Mouse (Mus musculus): ENCODE measurements around the gene Hint2. TPM values are rescaled to one million over a fixed set of nuclear protein-coding genes. Genes with fewer than 3 reads are reported as not detected.

The Hint2 gene
- polyA plus RNA-seq, 1 experiment from 2014 or later: 150 TPM

- no peaks in the 10 kb centered on the region for H3K36me3 ChIP-seq (ENCODE audit: control insufficient read depth, insufficient read depth, low read length)
- ATAC-seq (ENCODE audit: low FRiP score, low TSS enrichment): no peak
- H3K27me3 ChIP-seq (ENCODE audit: control insufficient read depth, insufficient read depth, low read length): peaks cover 3% of the 10 kb centered on the region; the same call in 1 of the 2 replicates
- TF ChIP-seq EP300 (optimal IDR thresholded peaks at IDR 0.05) (no peak), CTCF (IDR thresholded peaks at IDR 0.05; ENCODE audit: low read depth) (no peak)
- H3K9me3 ChIP-seq (ENCODE audit: control insufficient read depth, low read length): no peaks in the 10 kb centered on the region
- peak; percentile 5 for DNase-seq (ENCODE audit: low spot score)
- peaks cover 8% of the 10 kb centered on the region; the same call in 1 of the 2 replicates for H3K4me1 ChIP-seq (replicated peaks; ENCODE audit: control insufficient read depth, insufficient read depth)
- no peak overlapping the region for H3K27ac ChIP-seq (replicated peaks)
- no peak overlapping the region for H3K4me3 ChIP-seq (ENCODE audit: low read depth, low read length)
- H3K9ac ChIP-seq (ENCODE audit: low read length): no peak overlapping the region
- 85% methylated on average over 7 of the region's 7 CpGs for WGBS
- no peak overlapping the region for H3K4me2 ChIP-seq (replicated peaks; ENCODE audit: low read depth)
Observed at GRCm38 (mm10) chr4:43634621-43635374, 21.5 kb downstream of the Hint2 start.

- ATAC-seq (ENCODE audit: low FRiP score, low TSS enrichment) (no peak), DNase-seq (ENCODE audit: low spot score) (peak; percentile 5)
- Histone ChIP-seq H3K9me3 (ENCODE audit: control insufficient read depth, low read length) (no peaks in the 10 kb centered on the region), H3K4me1 (replicated peaks; ENCODE audit: control insufficient read depth, insufficient read depth) (peaks cover 8% of the 10 kb centered on the region; the same call in 1 of the 2 replicates), H3K4me2 (replicated peaks; ENCODE audit: low read depth) (no peak overlapping the region), H3K36me3 (ENCODE audit: control insufficient read depth, insufficient read depth, low read length) (no peaks in the 10 kb centered on the region), H3K27ac (replicated peaks) (no peak overlapping the region), H3K27me3 (ENCODE audit: control insufficient read depth, insufficient read depth, low read length) (peaks cover 3% of the 10 kb centered on the region; the same call in 1 of the 2 replicates), H3K9ac (ENCODE audit: low read length) (no peak overlapping the region), H3K4me3 (ENCODE audit: low read depth, low read length) (no peak overlapping the region)
- WGBS: 86% methylated on average over 2 of the region's 2 CpGs
- no peak for TF ChIP-seq CTCF (IDR thresholded peaks at IDR 0.05; ENCODE audit: low read depth)
- TF ChIP-seq EP300 (optimal IDR thresholded peaks at IDR 0.05): no peak
Observed at GRCm38 (mm10) chr4:43633736-43634135, 22.5 kb downstream of the Hint2 start.

- no peak overlapping the region for H3K4me3 ChIP-seq (ENCODE audit: low read depth, low read length)
- H3K9ac ChIP-seq (ENCODE audit: low read length): no peak overlapping the region
- peaks cover 3% of the 10 kb centered on the region; the same call in 1 of the 2 replicates for H3K27me3 ChIP-seq (ENCODE audit: control insufficient read depth, insufficient read depth, low read length)
- ATAC-seq (ENCODE audit: low FRiP score, low TSS enrichment) (no peak), DNase-seq (ENCODE audit: low spot score) (peak; percentile 12)
- H3K4me1 ChIP-seq (replicated peaks; ENCODE audit: control insufficient read depth, insufficient read depth): peaks cover 8% of the 10 kb centered on the region; the same call in 1 of the 2 replicates
- 0 out of 2 replicates have a peak overlapping the region, but pooled peaks have one; percentile 20 for H3K4me2 ChIP-seq (replicated peaks; ENCODE audit: low read depth)
- H3K27ac ChIP-seq (replicated peaks): no peak overlapping the region
- no peaks in the 10 kb centered on the region for H3K36me3 ChIP-seq (ENCODE audit: control insufficient read depth, insufficient read depth, low read length)
- no peaks in the 10 kb centered on the region for H3K9me3 ChIP-seq (ENCODE audit: control insufficient read depth, low read length)
- 82% methylated on average over 8 of the region's 8 CpGs for WGBS
- TF ChIP-seq CTCF (IDR thresholded peaks at IDR 0.05; ENCODE audit: low read depth) (no peak), EP300 (optimal IDR thresholded peaks at IDR 0.05) (no peak)
Observed at GRCm38 (mm10) chr4:43633296-43633695, 23.0 kb downstream of the Hint2 start.

GRCm38 (mm10) chr4:43631956-43632920, 24.0 kb downstream of the Hint2 start:
- DNase-seq (ENCODE audit: low spot score): peak; percentile 17
- Histone ChIP-seq H3K27me3 (ENCODE audit: control insufficient read depth, insufficient read depth, low read length) (peaks cover 3% of the 10 kb centered on the region; the same call in 1 of the 2 replicates), H3K36me3 (ENCODE audit: control insufficient read depth, insufficient read depth, low read length) (no peaks in the 10 kb centered on the region), H3K9me3 (ENCODE audit: control insufficient read depth, low read length) (no peaks in the 10 kb centered on the region), H3K4me1 (replicated peaks; ENCODE audit: control insufficient read depth, insufficient read depth) (peaks cover 8% of the 10 kb centered on the region; the same call in 1 of the 2 replicates), H3K4me2 (replicated peaks; ENCODE audit: low read depth) (peak overlapping the region; percentile 79), H3K27ac (replicated peaks) (peak overlapping the region; percentile 92), H3K9ac (ENCODE audit: low read length) (peak overlapping the region; percentile 76), H3K4me3 (ENCODE audit: low read depth, low read length) (peak overlapping the region; percentile 65)
- WGBS: 54% methylated on average over 42 of the region's 42 CpGs
- no peak; the same call in 1 of the 2 replicates for TF ChIP-seq CTCF (IDR thresholded peaks at IDR 0.05; ENCODE audit: low read depth)
- TF ChIP-seq EP300 (optimal IDR thresholded peaks at IDR 0.05): no peak
- no peak for ATAC-seq (ENCODE audit: low FRiP score, low TSS enrichment)

GRCm38 (mm10) chr4:43631046-43631955, 25.0 kb downstream of the Hint2 start, which contains the start of gene Npr2:
TSS of gene Npr2 (plus strand) at chr4:43631935.
- TF ChIP-seq CTCF (IDR thresholded peaks at IDR 0.05; ENCODE audit: low read depth) (no peak), EP300 (optimal IDR thresholded peaks at IDR 0.05) (no peak)
- peak within 1 kb of the TSS; percentile 76 for H3K9ac ChIP-seq (ENCODE audit: low read length)
- peaks cover 3% of the 10 kb centered on the region; the same call in 1 of the 2 replicates for H3K27me3 ChIP-seq (ENCODE audit: control insufficient read depth, insufficient read depth, low read length)
- no peaks in the 10 kb centered on the region for H3K9me3 ChIP-seq (ENCODE audit: control insufficient read depth, low read length)
- 2% methylated on average over 54 of the region's 70 CpGs for whole genome bisulfite sequencing
- peak within 1 kb of the TSS; percentile 65 for H3K4me3 ChIP-seq (ENCODE audit: low read depth, low read length)
- ATAC-seq (ENCODE audit: low FRiP score, low TSS enrichment) (peak; percentile 52; the same call in 1 of the 2 replicates), DNase-seq (ENCODE audit: low spot score) (peak; percentile 46)
- H3K4me2 ChIP-seq (replicated peaks; ENCODE audit: low read depth): peak within 1 kb of the TSS; percentile 79
- H3K4me1 ChIP-seq (replicated peaks; ENCODE audit: control insufficient read depth, insufficient read depth): peaks cover 8% of the 10 kb centered on the region; the same call in 1 of the 2 replicates
- H3K27ac ChIP-seq (replicated peaks): peak within 1 kb of the TSS; percentile 92
- no peaks in the 10 kb centered on the region for H3K36me3 ChIP-seq (ENCODE audit: control insufficient read depth, insufficient read depth, low read length)

Data from stomach, postnatal 0 days (tissue).